Mouse (Mus musculus) heart, adult 11 months (tissue): ENCODE data around the gene Rnpep.
"Not testable (repeated sequence)": the region's sequence is repeated elsewhere in the genome, so short reads cannot be mapped to it uniquely, and the experiment has no call there.

Source experiments
- DNase-seq: peaks from one replicate; pipeline ENCODE4 v3.0.0; 2022

The Rnpep gene

DNA sequence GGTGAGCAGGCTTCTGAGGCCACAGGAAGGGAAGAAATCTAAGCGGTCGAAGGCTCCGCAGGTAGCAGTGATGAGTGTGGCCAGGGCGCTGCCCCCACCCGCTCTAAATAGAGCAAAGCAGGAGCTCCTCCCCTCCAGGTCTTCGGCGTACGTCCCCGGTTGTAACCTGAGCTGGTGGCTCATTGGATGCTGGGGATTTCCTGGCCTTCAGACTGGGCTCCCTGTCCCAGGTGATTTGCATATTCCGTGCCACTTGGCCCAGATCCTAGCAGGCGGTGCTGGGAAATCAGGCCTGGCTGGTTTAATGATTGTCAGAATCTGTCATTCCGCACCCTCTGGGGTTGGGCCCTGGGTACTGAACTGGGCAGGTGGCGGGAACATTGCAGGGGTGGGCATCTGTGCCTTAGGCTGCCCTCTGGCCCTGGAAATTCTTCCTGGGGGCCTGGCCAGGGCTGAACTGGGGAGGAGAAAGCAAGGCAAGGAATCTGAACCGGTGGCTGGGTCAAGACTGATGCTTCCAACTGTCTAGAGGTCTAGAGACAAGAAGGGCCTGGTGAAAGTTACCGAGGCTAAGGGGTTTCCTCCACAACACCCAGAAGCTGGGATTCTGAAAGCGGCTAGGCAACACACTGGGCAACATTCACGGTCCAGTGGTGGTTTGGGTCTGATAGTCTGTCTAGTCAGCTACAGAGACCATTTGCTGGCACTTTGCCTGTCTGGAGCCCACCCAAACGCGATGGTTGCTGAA lies 25.3 kb downstream of the Rnpep start, which contains the start of gene Elf3:
Gene Elf3, minus strand, starts transcription at position 189 of the 748 bp plus-strand sequence.
- DNase-seq, result peak; percentile 91

DNA sequence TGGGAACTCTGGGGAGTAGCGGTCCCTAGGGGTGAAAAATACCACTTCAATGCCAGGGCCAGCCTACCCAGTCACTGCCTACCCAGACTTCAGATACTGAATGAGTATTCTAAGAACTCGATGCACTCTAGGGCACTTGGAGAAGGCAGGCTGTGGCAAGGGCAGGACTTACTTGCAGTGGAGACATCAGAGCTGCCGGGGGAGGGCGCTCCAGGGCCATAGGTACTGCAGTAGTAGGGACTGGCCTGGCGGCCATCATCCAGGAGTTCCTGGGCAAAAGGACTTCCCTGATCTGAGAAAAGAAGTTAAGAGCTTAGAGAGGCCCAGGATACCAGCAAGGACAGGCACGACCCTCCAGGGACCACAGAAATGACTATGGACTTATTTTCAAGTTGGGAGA lies 27.6 kb downstream of the Rnpep start:
- no peak for DNase-seq

DNA sequence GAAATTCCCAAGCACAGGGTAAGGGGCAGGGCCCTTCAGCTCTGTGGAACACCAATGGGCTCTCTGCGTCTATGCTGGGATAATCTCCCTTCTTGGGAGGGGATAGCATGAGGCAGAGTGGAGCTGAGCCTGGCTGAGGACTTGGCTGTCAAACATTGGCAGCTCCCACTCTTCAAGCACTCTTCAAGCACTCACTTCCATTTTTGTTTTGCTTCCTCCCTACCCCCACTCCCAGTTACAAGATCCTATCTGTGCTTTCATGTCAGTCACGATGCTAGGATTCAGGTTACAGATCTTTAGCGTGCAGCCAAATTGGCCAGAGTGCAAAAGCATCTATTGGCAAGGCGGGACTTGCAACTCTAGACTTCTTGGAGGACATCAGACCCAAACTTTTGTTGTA lies 31.0 kb downstream of the Rnpep start:
- no peak for DNase-seq

- DNase-seq, result no peak
Measured at GRCm38 (mm10) chr1:135251405-135251804, 32.5 kb downstream of the Rnpep start.

GRCm38 (mm10) chr1:135250706-135251105 lies 33.2 kb downstream of the Rnpep start:
- no peak for DNase-seq

DNA sequence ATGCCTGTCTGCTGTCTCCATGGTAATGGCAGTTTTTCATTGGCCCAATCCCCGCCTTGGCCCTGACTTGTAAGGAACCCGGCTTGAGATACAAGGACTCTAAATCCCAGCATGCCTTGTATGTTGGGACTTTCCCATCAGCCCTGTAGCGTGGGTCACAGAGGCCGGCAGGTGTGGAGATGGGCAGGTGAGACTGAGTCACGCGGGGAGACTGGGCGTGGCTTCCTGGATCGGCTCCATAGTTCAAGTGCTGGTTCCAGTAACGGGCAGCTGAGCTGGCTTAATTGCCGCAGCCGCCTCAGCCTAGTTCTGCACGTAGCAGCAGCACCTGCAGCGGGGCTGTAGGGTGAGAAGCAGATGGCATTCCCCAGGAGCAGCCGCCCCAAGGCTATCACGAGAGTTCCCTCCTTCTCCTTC lies 35.4 kb downstream of the Rnpep start:
- DNase-seq, result no peak

DNA sequence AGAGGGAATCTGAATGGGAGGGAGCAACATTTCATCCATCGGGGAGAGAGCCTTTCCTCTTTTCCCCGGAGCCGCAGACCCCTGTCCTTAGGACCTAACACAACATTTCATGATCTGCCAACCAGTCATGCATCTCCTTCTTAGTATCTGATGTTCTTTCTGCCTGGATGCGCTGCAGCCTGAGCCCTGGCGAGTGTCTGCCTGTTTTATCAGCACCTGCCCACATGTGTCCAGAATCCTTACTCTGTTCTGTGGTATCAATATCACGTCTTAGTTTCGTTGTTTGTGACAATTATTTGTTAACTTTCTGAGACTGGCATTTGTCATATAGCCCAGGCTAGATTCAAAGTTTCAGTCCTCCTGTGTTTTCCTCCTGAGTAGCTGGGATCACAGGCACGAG lies 39.9 kb downstream of the Rnpep start:
- DNase-seq, result no peak

GRCm38 (mm10) chr1:135240206-135240605 lies 43.7 kb downstream of the Rnpep start:
- not testable (repeated sequence) for DNase-seq

- DNase-seq, result no peak
Measured at GRCm38 (mm10) chr1:135237131-135237851, 46.6 kb downstream of the Rnpep start.

GRCm38 (mm10) chr1:135234771-135235170 lies 49.1 kb downstream of the Rnpep start:
- DNase-seq, result no peak

DNA sequence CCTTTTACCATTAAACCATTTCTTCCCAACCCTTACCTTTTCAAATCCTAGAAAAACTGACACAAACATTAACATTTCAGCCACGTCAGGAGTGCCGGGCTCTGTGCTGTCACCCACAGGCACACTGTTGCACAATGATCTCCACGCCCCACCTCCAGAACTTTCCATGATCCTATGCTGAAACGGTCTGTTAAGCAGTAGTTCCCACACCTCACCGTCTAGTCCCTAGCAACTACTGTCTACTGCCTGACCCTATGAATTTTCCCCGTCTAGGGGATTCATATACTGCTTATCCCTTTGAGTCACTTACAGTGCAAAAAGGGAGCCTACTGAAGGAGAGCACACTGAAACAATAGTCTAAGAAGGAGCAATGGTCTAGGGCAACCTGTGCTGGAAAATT lies 49.9 kb downstream of the Rnpep start:
- no peak for DNase-seq

DNA sequence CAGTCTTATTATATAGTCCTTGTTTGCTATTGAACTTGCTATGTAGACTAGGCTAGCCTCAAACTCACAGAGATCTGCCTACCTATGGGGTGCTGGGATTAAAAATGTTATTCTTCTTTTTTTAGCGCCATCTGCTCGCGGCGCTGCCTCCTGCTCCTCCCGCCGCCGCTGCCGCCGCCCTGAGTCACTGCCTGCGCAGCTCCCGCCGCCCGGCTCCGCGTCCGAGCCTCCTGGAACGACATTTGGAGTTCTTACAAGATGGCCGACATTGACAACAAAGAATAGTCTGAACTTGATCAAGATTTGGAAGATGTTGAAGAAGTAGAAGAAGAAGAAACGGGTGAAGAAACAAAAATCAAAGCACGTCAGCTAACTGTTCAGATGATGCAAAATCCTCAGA lies 52.0 kb downstream of the Rnpep start:
- not testable (repeated sequence) for DNase-seq

GRCm38 (mm10) chr1:135227339-135227950 lies 56.4 kb downstream of the Rnpep start:
- DNase-seq, result no peak

DNA sequence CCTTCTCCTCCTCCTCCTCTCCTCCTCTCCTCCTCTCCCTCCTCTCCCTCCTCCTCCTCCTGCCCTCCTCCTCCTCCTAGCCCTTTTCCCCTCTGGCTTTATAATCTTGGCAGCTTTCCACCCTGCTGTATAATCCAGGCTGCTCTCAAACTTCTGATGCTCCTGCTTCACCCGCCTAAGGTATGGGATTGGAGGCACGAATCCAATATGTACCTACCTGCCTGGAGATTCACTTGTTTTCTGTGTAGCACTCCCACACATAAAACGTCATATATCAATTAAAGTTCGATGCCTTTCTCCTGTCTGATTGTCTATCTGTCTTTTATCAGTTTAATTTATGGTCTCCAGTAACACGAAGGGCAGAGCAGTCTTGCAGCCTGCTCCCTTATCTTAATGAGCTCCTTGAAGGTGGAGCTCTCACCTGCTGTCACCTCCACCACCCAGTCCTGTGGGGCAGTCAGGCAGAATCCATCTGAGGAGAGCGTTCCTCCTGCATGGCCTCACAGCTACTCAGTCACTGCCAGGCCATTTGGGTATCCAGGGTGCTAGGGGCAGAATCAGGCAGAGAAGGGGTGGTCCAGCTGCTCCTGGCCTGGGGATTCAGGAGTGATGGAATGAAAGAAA lies 58.8 kb downstream of the Rnpep start:
- no peak for DNase-seq

DNA sequence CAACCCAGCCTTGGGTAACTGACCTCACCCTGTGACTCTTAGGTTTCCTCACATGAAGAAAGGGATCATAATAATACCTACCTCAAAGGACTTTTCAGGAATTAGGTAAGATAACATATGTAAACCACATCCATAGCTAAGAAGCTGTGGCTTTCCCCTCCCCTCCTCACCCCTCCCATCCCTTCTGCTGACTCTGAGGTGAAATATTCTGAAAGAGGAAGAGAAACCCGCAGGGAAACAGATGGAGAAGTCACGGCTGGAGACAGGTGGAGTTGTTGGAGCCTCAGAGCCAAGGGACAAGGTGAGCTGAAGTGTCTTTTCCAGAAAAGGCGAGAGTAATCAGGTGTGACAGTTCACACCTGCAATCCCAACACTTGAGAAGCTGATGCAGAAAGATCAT lies 59.7 kb downstream of the Rnpep start:
- no peak for DNase-seq

GRCm38 (mm10) chr1:135217607-135218233 lies 66.2 kb downstream of the Rnpep start:
- no peak for DNase-seq

DNA sequence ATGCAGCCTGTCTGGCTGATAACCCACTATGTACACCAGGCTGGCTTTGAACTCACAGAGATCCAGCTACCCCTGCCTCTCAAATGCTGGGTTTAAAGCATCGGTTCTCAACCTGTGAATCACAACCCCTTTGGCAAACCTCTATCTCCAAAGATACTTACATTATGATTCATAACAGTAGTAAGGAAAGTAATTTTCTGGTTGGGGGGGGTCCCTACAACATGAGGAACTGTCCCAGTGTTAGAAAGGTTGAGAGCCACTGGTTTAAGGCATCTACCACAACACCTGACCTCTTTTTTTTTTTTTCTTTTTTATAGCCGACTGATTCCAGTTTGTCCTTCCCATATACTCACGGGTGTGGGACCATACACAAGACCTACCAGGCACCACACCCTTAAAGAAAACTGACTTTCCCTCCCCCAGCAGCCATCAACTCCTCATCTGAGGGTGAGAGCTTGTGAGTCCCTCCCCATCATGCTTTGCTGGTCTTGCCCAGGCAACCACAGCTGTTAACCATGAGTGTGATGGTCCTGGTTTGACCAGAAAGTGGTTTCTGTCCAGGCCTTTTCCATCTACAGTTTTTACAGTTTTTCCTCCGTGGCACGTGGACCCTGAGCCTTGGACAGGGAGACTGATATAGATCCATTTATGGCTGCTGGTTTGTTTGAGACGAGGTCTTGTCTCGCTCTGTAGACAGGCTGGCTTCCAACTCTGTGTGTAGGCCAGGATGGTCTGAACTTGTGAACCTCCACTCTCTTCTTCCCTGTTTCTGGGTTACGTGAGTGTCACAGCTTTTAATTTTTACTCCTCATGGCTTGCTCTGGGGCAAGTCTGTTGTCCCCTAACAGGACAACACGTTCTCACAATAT lies 69.9 kb downstream of the Rnpep start:
- DNase-seq, result no peak
